Mouse (Mus musculus) liver, postnatal 0 days (tissue): ENCODE data around the gene Flt1. TPM values are rescaled to one million over a fixed set of nuclear protein-coding genes. Genes with fewer than 3 reads are reported as not detected.

ENCODE experiments used
- ATAC-seq: fragments of 200-750 bp; cut with Nextera tagmentation; 2 replicates; pipeline ENCODE4 v1.8.0; 2017; ENCODE audit warnings: mild to moderate bottlenecking, moderate library complexity
- DNase-seq: peaks from one replicate; pipeline ENCODE4 v3.0.0-alpha.2; 2016
- H3K27ac ChIP-seq: fragments of 300-500 bp; sonication (generic); 2 replicates; pipeline ENCODE4 v1.5.1; 2014; ENCODE audit warnings: antibody characterized with exemption, moderate library complexity, mild to moderate bottlenecking, low read depth
- H3K27me3 ChIP-seq: fragments of 300-500 bp; sonication (generic); 2 replicates; pipeline ENCODE4 v1.6.1; 2014; ENCODE audit warnings: low read length, control low read depth, mixed read lengths; ENCODE audit not compliant: insufficient read depth
- H3K36me3 ChIP-seq: fragments of 300-500 bp; sonication (generic); replicated peaks from 2 replicates; pipeline ENCODE4 v1.6.1; 2014; ENCODE audit warnings: mild to moderate bottlenecking, control low read depth, low read length, moderate library complexity, mixed read lengths; ENCODE audit not compliant: insufficient read depth
- H3K4me1 ChIP-seq: fragments of 300-500 bp; sonication (generic); 2 replicates; pipeline ENCODE4 v1.6.1; 2014; ENCODE audit warnings: antibody characterized with exemption, mild to moderate bottlenecking, control low read depth; ENCODE audit not compliant: insufficient read depth
- H3K4me2 ChIP-seq: fragments of 300-500 bp; sonication (generic); 2 replicates; pipeline ENCODE4 v1.6.1; 2014; ENCODE audit warnings: low read depth, mild to moderate bottlenecking, low read length, moderate library complexity, mixed read lengths
- H3K4me3 ChIP-seq: fragments of 300-500 bp; sonication (generic); 2 replicates; pipeline ENCODE4 v1.5.1; 2014; ENCODE audit warnings: low read depth, low read length
- H3K9ac ChIP-seq: fragments of 300-500 bp; sonication (generic); replicated peaks from 2 replicates; pipeline ENCODE4 v1.6.1; 2014; ENCODE audit warnings: mild to moderate bottlenecking, moderate library complexity
- H3K9me3 ChIP-seq: fragments of 300-500 bp; sonication (generic); 2 replicates; pipeline ENCODE4 v1.6.1; 2016; ENCODE audit warnings: mild to moderate bottlenecking, control low read depth, low read length, mixed read lengths
- CTCF ChIP-seq: sonication (generic); IDR thresholded peaks from 2 replicates; pipeline ENCODE4 v1.5.1; 2016; ENCODE audit warnings: antibody characterized with exemption, low read depth
- EP300 ChIP-seq: IDR thresholded peaks from 2 replicates; pipeline ENCODE4 v1.6.1; 2016; ENCODE audit warnings: antibody characterized with exemption, low read depth, mild to moderate bottlenecking
- WGBS: fragments of 180-500 bp; shearing (Covaris S2); extraction: QIAGEN DNeasy Blood & Tissue Kit; methylation state at CpG from one replicate; pipeline ENCODE4 v1.1.7; 2014; ENCODE audit not compliant: insufficient replicate concordance; 5-methylcytosine and 5-hydroxymethylcytosine counted together
- polyA plus RNA-seq: library from polyadenylated mRNA; unstranded; fragments of >200 nt; fragmentation: Nextera tagmentation; extraction: Ambion mirVana; gene quantifications from 2 replicates; pipeline ENCODE4 v1.2.1, GENCODE M21; 2015

The Flt1 gene
- polyA plus RNA-seq = 2.3 and 2.8 TPM in 2 replicates

- TF ChIP-seq CTCF (no peak), EP300 (no peak)
- peak within 1 kb of the TSS; percentile 34 for H3K9ac ChIP-seq
- H3K4me3 ChIP-seq = peak within 1 kb of the TSS; percentile 47
- peaks cover 68% of the 10 kb centered on the region for H3K27me3 ChIP-seq
- DNase-seq = peak; percentile 50
- 1% methylated on average over 77 of the region's 82 CpGs for WGBS
- peak within 1 kb of the TSS; percentile 70 for H3K4me2 ChIP-seq
- peak; percentile 37 for ATAC-seq
- H3K27ac ChIP-seq = no peak within 1 kb of the TSS; the same call in 1 of the 2 replicates
- no peaks in the 10 kb centered on the region for H3K9me3 ChIP-seq
- H3K4me1 ChIP-seq = peaks cover 6% of the 10 kb centered on the region
- H3K36me3 ChIP-seq = no peaks in the 10 kb centered on the region
Observed at GRCm38 (mm10) chr5:147725831-147726700, at the start of gene Flt1. Gene Flt1 (minus strand): TSS chr5:147726011.

- Histone ChIP-seq H3K9me3 (peaks cover 3% of the 10 kb centered on the region; the same call in 1 of the 2 replicates), H3K4me3 (no peak overlapping the region), H3K27me3 (no peaks in the 10 kb centered on the region), H3K27ac (no peak overlapping the region), H3K9ac (no peak overlapping the region), H3K36me3 (no peaks in the 10 kb centered on the region), H3K4me2 (no peak overlapping the region), H3K4me1 (no peaks in the 10 kb centered on the region)
- 30% methylated on average over 7 of the region's 7 CpGs for WGBS
- no peak for ATAC-seq
- TF ChIP-seq CTCF (no peak), EP300 (no peak)
- DNase-seq = no peak
Observed at GRCm38 (mm10) chr5:147775222-147775621, 49.4 kb upstream of the Flt1 start.

GRCm38 (mm10) chr5:147769918-147770317, 44.1 kb upstream of the Flt1 start:
- Histone ChIP-seq H3K4me2 (no peak overlapping the region), H3K9ac (no peak overlapping the region), H3K36me3 (no peaks in the 10 kb centered on the region), H3K4me3 (no peak overlapping the region), H3K9me3 (peaks cover 3% of the 10 kb centered on the region; the same call in 1 of the 2 replicates), H3K4me1 (no peaks in the 10 kb centered on the region), H3K27ac (no peak overlapping the region), H3K27me3 (no peaks in the 10 kb centered on the region)
- TF ChIP-seq EP300 (peak; percentile 8; the same call in 1 of the 2 replicates), CTCF (no peak)
- no peak for ATAC-seq
- WGBS = 70% methylated on average over 6 of the region's 6 CpGs
- DNase-seq = no peak

- WGBS = 88% methylated on average over 4 of the region's 4 CpGs
- no peak overlapping the region for H3K4me3 ChIP-seq
- H3K4me1 ChIP-seq = 0 out of 2 replicates have a peak, but pooled peaks cover 6% of the 10 kb centered on the region
- no peaks in the 10 kb centered on the region for H3K36me3 ChIP-seq
- no peak overlapping the region for H3K4me2 ChIP-seq
- H3K9me3 ChIP-seq = no peaks in the 10 kb centered on the region
- no peak overlapping the region for H3K9ac ChIP-seq
- TF ChIP-seq CTCF (no peak), EP300 (no peak)
- no peak for ATAC-seq
- no peak for DNase-seq
- no peaks in the 10 kb centered on the region for H3K27me3 ChIP-seq
- H3K27ac ChIP-seq = no peak overlapping the region
Observed at GRCm38 (mm10) chr5:147764061-147764460, 38.2 kb upstream of the Flt1 start.

DNA sequence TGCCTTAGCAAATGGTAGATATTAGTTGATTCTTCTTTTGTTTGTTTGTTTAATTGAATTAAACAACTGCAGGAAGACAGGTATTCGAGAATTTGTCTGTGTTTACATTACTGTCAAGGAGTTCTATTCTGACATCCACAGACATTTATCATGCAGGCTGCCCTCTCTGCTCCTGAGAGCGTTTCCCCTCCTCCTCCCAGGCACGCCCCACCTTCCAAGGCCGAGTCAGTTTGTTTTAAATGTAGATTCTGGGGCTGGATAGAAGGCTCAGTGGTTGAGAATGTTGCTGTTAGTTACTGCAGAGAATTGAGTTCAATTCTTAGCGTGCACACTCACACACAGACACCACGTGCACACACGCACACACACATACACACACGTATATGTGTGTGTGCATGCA, 36.2 kb upstream of the Flt1 start:
- peaks cover 12% of the 10 kb centered on the region; the same call in 1 of the 2 replicates for H3K4me1 ChIP-seq
- TF ChIP-seq CTCF (no peak), EP300 (no peak)
- no peaks in the 10 kb centered on the region for H3K36me3 ChIP-seq
- H3K4me2 ChIP-seq = no peak overlapping the region
- WGBS = 37% methylated on average over 8 of the region's 8 CpGs
- no peak overlapping the region for H3K4me3 ChIP-seq
- no peaks in the 10 kb centered on the region for H3K9me3 ChIP-seq
- H3K9ac ChIP-seq = no peak overlapping the region
- no peak for ATAC-seq
- no peak overlapping the region for H3K27ac ChIP-seq
- DNase-seq = no peak
- H3K27me3 ChIP-seq = no peaks in the 10 kb centered on the region

DNA sequence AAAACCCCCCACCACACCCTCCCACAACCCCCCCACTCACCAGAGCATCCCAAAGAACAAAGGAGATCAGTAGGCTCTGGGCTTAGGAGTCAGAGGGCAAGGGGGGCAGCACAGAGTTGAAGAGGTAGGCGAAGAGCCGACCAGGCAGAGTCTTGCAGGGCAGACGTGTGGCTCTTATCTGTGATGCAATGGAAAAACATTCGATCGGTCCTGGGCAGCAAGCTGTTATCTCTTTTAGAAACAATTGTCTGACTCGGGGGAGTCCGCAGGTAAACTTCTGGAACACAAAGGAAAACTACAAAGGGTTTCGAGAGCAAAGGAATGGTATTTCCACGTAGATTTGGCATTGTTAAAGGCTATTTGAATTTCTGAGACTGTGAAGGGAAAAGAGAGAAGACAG, 35.5 kb upstream of the Flt1 start:
- ATAC-seq = peak; percentile 53; the same call in 1 of the 2 replicates
- peaks cover 12% of the 10 kb centered on the region; the same call in 1 of the 2 replicates for H3K4me1 ChIP-seq

More for the DNA sequence above, 35.5 kb upstream of the Flt1 start:
- Histone ChIP-seq H3K27me3 (no peaks in the 10 kb centered on the region), H3K4me2 (peak overlapping the region; percentile 10; the same call in 1 of the 2 replicates), H3K36me3 (no peaks in the 10 kb centered on the region), H3K4me3 (no peak overlapping the region), H3K27ac (no peak overlapping the region), H3K9ac (no peak overlapping the region), H3K9me3 (no peaks in the 10 kb centered on the region)
- DNase-seq = no peak
- TF ChIP-seq CTCF (no peak), EP300 (no peak)
- 22% methylated on average over 9 of the region's 9 CpGs for WGBS
